Mouse (Mus musculus): ENCODE measurements around the gene Atp23. TPM values are rescaled to one million over a fixed set of nuclear protein-coding genes. Genes with fewer than 3 reads are reported as not detected.
"Not testable (repeated sequence)": the region's sequence is repeated elsewhere in the genome, so short reads cannot be mapped to it uniquely, and the experiment has no call there.

The Atp23 gene
- polyA plus RNA-seq, 2 experiments from 2014 or later = 2.7 to 6.1 TPM

- ATAC-seq = no peak
Measured at GRCm38 (mm10) chr10:126906811-126907210, 5.7 kb upstream of the Atp23 start.

GRCm38 (mm10) chr10:126905650-126906075 lies 4.5 kb upstream of the Atp23 start:
- peak; percentile 64 for ATAC-seq

- ATAC-seq = no peak
Measured at GRCm38 (mm10) chr10:126905086-126905485, 3.9 kb upstream of the Atp23 start.

GRCm38 (mm10) chr10:126904221-126904620 lies 3.1 kb upstream of the Atp23 start:
- no peak for ATAC-seq

DNA sequence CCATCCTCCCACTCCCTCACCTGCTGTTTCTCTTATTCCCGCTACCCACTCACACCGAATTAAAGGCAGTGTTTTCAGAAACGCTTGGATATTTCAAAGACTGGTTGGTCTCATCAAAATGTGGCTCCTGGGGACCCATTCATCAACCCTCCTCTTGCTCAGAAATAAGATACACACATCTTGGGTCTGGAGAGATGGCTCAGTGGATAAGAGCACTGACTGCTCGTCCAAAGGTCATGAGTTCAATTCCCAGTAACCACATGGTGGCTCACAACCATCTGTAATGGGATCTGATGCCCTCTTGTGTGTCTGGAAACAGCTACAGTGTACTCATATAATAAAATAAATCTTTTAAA lies 311 bp upstream of the Atp23 start:
- ATAC-seq = no peak

DNA sequence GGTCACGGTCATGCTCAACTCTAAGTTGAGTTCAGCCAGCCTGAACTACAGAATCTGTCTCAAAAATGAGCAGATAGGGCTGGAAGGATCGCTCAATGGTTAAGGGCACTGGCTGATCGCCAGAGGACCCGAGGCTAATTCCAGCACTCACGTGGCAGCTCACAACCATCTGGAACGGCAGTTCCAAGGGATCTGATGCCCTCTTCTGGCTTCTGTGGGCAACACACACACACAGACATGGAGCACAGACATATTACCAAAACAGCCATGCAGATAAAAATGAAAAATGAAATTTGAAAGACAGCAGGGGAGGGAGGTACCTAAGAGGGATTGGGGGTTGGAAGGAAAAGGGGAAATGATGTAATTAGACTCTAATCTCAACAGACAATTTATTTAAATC lies 5.3 kb downstream of the Atp23 start:
- no peak for ATAC-seq

DNA sequence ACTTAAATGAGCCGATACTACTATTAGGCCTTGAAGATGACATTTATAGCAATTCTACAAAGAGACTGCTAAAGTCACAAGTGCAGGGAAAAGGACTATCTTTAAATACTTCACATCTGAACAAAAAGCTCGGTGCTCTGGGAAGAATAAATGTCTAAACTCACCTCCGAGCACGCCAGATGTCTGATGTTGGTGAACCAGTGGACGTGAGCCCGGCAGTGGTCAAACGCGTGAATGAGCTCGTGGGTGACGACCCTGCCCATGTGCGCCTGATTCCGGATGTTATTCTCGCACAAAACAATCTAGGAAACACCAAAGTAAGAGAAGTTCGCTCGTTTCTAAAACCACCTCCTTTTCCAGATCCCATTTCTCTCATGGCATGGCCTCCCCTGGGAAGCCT lies 7.1 kb downstream of the Atp23 start:
- ATAC-seq = no peak

- ATAC-seq = no peak
Measured at GRCm38 (mm10) chr10:126893145-126893544, 8.0 kb downstream of the Atp23 start.

DNA sequence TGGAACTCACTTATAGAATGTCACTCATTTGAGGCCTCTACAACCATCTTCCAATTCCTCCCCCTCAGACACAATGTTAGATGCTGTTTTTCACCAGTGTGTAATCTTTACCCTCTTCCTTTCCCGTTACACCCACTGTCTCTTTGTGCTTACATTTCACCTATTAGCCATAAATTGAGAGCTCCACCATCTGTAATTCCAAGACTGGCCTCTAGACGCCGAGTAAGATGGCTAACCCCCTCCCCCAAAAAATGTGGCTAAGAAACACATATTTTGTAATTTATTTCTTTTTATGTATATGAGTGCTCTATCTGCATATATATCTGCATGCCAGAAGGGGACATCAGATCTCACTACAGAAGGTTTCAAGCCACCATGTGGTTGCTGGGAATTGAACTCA lies 27.4 kb downstream of the Atp23 start:
- no peak for ATAC-seq

DNA sequence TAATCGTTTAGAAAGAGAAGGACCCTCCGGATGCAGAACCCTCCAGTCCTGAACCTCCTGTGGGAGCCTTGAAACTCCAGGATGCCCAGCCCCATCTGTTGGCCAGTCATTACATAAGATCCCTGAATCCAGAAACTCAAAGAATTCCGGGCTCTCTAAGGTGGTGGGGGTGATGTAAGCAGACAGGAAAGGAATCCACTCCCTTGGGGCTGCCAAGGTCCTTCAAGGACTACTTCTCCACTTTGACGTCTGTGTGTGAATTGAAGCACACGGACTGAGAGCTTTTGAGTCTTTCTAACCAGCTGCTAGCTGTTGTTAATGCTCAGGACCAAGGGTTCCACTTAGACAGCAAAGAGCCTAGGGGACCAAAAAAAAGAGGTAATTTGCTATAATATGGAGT lies 28.9 kb downstream of the Atp23 start:
- ATAC-seq = no peak

GRCm38 (mm10) chr10:126869372-126870318 lies 31.5 kb downstream of the Atp23 start:
- peak; percentile 63 for ATAC-seq

DNA sequence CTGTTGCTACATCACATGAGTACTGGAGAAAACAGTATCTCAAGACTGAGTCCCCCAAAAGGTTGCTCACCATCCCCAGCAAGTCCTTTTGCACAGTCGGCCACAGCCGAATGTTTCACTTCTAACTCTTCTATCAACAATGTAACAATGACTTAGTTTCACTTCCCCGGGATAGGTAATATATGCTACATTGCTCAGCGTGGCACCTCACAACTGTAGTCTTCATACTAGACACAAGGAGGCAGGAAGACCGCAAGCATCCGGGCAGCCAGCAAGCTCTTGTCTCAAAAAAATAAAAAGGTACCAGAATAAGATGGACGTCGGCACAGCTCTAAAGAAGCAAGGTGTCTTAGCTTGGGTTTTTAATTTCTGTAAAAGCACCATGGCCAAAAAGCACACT lies 35.9 kb downstream of the Atp23 start:
- ATAC-seq = no peak

DNA sequence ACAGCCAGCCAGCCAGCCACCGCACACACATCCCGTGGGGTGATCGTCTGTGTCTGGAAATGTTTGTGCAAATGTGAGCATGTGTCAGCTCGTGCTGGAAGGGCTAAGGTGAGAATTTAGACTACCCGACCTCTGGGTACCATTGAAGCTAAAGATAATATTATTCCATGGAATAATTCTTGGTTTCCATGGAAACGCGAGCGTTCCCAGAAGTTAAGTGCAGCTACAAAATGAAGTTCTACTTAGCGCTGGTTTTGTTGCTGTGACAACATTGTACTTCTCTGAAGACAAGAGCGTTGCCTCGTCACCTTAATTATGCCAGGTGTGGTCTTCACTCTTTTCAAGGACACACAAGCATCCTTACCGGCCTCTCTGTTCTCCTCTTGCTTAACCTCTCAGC lies 39.0 kb downstream of the Atp23 start:
- no peak for ATAC-seq

GRCm38 (mm10) chr10:126853286-126853685 lies 47.9 kb downstream of the Atp23 start:
- no peak for ATAC-seq

DNA sequence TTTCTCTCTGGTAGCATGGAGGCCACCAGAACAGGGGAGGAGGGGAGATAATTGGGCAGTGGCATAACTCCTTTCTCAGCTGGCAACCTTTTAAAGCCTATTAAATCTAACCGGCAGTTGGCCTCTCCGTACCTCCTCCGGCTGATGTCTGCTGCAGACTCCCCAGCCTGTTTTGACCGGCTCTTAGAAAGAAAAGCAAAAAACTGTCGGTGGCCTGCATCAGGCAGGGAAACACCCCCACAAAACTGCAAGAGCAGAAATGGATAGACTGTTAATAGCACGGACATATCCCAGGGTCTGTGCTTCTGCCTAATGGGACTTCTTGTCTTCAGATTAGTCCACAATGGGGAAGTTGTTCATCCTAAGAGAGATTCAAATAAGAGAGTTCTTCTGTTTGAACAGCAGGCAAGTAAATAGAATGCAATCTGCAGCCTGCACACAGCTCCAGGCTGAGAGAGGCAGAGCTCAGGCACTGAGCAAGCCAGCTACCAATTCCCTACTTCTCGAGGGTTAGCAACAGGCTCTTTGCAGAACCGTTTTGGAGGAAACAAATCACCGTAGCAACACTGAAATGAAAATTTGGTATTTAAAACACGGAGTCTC lies 55.7 kb downstream of the Atp23 start:
- no peak for ATAC-seq

- no peak for ATAC-seq
Measured at GRCm38 (mm10) chr10:126844689-126845088, 56.5 kb downstream of the Atp23 start.

GRCm38 (mm10) chr10:126840266-126840665 lies 60.9 kb downstream of the Atp23 start:
- ATAC-seq = no peak

DNA sequence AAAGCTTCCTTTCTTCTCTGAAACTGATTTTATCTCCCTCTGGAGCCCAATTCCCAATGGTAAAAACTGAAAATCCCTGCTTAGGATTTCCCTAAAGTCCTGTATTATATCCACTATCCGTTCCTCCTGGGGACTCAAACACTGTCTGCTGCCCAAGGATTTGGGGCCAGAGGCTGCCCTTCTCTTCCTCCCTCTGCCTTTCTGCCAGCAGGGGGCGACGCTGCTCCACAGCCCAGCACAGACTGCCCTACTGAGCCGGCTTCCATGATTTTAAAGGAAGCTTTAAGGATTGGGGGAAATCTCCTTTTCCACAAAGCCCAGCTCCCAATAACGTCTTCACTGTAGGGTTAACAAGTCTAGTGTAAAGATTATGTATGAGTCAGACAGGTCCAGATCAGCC lies 68.1 kb downstream of the Atp23 start:
- no peak for ATAC-seq

DNA sequence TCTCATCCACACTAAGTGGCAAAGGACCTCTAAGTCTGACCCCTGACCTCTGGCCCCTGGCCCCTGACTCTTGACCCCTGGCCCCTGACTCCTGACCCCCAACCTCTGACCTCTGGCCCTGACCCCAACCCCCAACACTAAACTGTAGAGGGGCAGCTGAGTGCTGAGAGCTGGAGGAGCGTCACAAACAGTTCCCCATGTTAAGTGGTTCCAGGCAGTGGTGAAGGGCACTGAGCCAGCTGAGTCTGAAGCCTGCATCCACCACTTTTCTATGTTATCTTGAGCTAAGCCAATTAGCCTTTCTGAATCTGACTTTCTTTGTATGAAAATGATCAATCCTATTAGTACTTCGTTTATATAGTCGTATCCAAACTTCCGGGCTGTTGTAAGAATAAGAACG lies 69.8 kb downstream of the Atp23 start:
- ATAC-seq = no peak

- ATAC-seq = no peak
Measured at GRCm38 (mm10) chr10:126828618-126829017, 72.5 kb downstream of the Atp23 start.

DNA sequence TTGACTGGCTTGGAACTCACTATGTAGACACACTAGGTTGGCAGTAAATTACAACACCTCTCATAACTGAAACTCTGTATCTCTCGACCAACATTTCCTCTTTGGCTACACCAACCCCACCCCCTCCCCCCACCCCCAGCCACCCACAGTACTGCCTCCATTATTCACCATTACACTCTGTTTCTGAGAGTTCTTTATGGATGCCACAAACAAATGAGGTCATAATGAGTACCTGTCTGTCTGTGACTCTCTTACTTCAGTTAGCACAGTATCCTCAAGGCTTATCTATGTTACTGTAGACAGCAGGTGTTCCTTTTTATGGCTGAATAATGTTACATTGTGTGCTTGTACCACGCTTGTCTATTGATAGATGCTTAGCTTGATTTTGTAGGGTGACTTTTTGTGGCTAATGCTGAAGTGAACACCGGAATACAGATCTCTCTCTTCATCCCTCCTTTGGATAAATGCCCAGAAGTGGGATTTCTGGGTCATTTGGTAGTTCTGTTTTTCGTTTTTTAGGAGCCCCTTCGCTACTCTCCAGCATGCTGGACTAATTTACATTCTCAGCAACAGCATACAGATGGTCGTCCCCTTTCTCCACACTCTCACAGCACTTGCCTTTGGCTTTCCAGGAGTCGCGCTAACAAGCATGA lies 73.1 kb downstream of the Atp23 start:
- no peak for ATAC-seq

DNA sequence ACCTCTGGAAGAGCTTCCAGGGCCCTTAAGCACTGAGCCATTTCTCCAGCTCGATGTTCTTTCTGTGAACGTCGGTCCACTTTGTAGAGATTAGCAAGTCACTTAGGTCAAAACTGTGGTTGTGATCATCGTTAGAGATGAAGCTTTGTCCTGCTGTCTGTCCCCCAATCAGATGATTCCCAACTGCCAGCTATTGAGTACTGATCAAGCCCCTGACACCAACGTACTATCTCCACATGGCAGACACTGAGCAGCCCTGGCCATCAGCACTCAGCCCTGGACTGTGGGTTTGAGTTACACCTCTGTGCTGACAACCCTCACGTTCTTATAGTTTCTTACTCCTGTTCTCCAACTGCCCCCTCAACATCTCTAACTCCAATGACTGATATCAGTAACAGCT lies 74.2 kb downstream of the Atp23 start:
- no peak for ATAC-seq

GRCm38 (mm10) chr10:126826216-126826615 lies 74.9 kb downstream of the Atp23 start:
- ATAC-seq = not testable (repeated sequence)

DNA sequence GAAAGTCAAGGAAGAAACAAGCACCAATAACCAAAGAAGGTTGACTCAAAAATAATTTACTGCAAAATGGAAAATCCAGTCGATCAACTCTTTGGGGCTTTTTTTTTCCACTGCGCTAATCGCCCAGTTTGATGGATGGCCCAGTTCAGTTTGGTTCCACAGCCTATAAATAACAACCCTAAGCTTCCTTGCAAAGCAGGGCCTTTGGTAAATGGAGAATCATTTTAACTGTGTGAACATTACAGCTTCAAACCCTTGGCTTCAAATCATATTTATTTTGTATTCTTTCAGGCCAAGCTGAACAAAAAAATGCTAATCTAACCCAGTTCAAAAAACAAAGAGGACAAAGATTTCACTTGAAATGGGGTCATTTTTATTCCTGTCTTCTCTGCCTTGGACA lies 78.7 kb downstream of the Atp23 start:
- ATAC-seq = no peak
